Mouse (Mus musculus) testis, adult 2 months (tissue): ENCODE results near the gene Mgll. TPM values are rescaled to one million over a fixed set of nuclear protein-coding genes. Genes with fewer than 3 reads are reported as not detected.

Experiments used
- H3K27ac ChIP-seq: fragments of 200-500 bp; 2 replicates; pipeline ENCODE4 v1.5.1; 2012; ENCODE audit warnings: low read depth, low read length; ENCODE audit not compliant: control insufficient read depth, insufficient read depth
- H3K27me3 ChIP-seq: fragments of 200-500 bp; 2 replicates; pipeline ENCODE4 v1.6.1; 2012; ENCODE audit warnings: mild to moderate bottlenecking, low read length, moderate library complexity; ENCODE audit not compliant: control insufficient read depth, insufficient read depth
- H3K36me3 ChIP-seq: fragments of 200-500 bp; 2 replicates; pipeline ENCODE4 v1.6.1; 2012; ENCODE audit warnings: mild to moderate bottlenecking, low read length; ENCODE audit not compliant: control insufficient read depth, insufficient read depth
- H3K4me1 ChIP-seq: fragments of 200-500 bp; 2 replicates; pipeline ENCODE4 v1.6.1; 2012; ENCODE audit warnings: low read length; ENCODE audit not compliant: control insufficient read depth, insufficient read depth
- H3K4me3 ChIP-seq: fragments of 200-500 bp; 2 replicates; pipeline ENCODE4 v1.5.1; 2012; ENCODE audit warnings: low read depth, mild to moderate bottlenecking, low read length, moderate library complexity, mixed read lengths; ENCODE audit not compliant: control insufficient read depth
- CTCF ChIP-seq: fragments of 200-500 bp; IDR thresholded peaks from 2 replicates; pipeline ENCODE4 v1.5.1; 2012; ENCODE audit warnings: low read depth, mild to moderate bottlenecking, inconsistent platforms, low read length, moderate library complexity; ENCODE audit not compliant: control insufficient read depth, insufficient read depth, insufficient replicate concordance
- POLR2A ChIP-seq: fragments of 200-500 bp; IDR thresholded peaks from 2 replicates; pipeline ENCODE4 v1.6.1; 2012; ENCODE audit warnings: low read depth, mild to moderate bottlenecking, inconsistent platforms, low read length, moderate library complexity; ENCODE audit not compliant: control insufficient read depth
- polyA plus RNA-seq: library from polyadenylated mRNA; depleted of rRNA; stranded (reverse); fragments of >200 nt; gene quantifications from 2 replicates; pipeline ENCODE4 v1.2.3, GENCODE M21; 2012

Mgll gene
- polyA plus RNA-seq, 1 experiment, result 38.5 TPM

DNA sequence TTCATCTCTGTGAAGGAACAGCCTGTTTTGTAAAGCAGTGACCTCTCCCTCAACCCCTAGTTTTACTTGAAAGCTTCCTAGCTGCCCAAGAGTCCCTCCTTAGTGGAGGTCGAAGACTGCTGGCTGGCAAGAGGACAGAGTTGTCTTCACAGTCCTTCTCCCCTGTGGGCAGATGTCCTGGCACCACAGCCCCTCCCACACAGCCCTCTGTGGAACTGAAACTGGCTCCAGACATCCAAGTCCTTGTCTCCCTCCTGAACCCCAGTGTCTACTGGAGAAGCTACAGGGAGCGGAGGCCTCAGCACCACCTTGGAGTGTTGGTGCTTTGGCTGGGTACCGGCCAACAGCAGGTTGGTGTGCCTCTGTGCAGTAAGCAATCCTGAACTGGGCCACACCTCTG, 91.3 kb downstream of the Mgll start:
- TF ChIP-seq CTCF, result no peak
- TF ChIP-seq POLR2A, result no peak
- H3K27me3 ChIP-seq, result no peaks in the 10 kb centered on the region
- H3K36me3 ChIP-seq, result peaks cover 2% of the 10 kb centered on the region; the same call in 1 of the 2 replicates
- H3K4me1 ChIP-seq, result peaks cover 10% of the 10 kb centered on the region
- H3K4me3 ChIP-seq, result peak overlapping the region; percentile 51
- H3K27ac ChIP-seq, result peak overlapping the region; percentile 75

DNA sequence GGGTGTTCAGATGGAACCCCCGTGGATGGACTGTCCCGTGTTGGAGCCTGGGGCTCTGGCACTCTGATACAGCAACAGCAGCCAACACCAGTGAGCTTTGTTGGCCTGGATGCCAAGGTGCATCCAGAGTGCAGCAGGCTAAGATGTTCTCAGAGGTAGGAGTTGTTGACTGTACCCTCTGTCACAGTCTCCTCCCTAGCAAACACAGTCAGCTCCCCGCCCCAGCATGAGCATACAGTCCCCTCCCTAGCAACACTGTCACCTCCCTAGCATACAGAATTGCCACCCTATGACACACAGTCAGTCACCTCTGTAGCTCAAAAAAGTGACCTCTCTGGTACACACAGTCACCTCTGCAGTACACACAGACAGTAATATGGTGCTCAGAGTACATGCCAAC, 92.7 kb downstream of the Mgll start:
- TF ChIP-seq CTCF, result no peak
- TF ChIP-seq POLR2A, result no peak
- Histone ChIP-seq H3K36me3 (peaks cover 2% of the 10 kb centered on the region; the same call in 1 of the 2 replicates), H3K4me3 (no peak overlapping the region), H3K4me1 (peaks cover 10% of the 10 kb centered on the region), H3K27me3 (no peaks in the 10 kb centered on the region), H3K27ac (no peak overlapping the region)

DNA sequence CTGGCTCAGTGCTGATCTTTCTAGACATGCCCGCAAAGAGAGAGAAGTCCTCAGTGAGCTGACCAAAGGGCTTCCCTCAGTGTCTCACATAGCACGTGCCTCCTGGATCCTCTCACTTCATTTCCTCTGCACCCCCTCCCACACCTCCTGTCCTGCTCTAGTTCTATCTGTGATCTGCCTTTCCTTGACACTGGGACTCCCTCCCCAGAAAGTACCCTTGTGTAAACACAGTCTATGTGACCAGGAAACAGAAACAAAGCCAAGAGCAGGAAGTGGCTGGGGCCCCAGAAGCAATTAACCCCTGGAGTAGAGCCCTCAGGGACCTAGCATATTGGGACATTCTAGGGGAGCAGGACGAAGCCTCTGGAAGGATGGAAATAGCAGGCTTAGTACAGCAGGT, 96.6 kb downstream of the Mgll start:
- Histone ChIP-seq H3K27me3 (no peaks in the 10 kb centered on the region), H3K4me1 (no peaks in the 10 kb centered on the region), H3K4me3 (no peak overlapping the region), H3K36me3 (peaks cover 2% of the 10 kb centered on the region; the same call in 1 of the 2 replicates), H3K27ac (no peak overlapping the region)
- no peak for TF ChIP-seq CTCF

DNA sequence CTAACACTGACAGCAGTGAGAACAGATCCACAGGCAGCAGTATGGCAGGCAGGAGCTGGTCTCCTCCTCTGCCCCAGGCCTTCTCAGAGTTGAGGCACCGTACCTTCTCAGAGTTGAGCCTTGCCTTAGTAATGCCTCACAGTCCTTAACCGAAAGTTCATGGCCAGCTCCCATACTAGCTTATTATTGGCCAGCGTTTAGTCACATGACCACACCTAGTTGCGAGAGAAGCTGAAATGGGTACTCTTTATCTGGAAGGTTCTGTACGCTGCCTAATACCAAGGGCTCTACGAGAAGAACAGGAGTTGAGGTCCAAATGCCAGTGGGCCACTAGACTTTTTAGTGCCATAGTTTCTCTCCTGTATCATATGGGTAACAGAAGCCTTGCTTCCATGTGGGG, 97.1 kb downstream of the Mgll start:
- no peaks in the 10 kb centered on the region for H3K4me1 ChIP-seq
- H3K27ac ChIP-seq, result no peak overlapping the region
- H3K4me3 ChIP-seq, result no peak overlapping the region
- H3K27me3 ChIP-seq, result no peaks in the 10 kb centered on the region
- TF ChIP-seq CTCF (no peak), POLR2A (no peak)
- H3K36me3 ChIP-seq, result peaks cover 2% of the 10 kb centered on the region; the same call in 1 of the 2 replicates

GRCm38 (mm10) chr6:88821901-88822300, 97.7 kb downstream of the Mgll start:
- Histone ChIP-seq H3K27me3 (no peaks in the 10 kb centered on the region), H3K4me1 (no peaks in the 10 kb centered on the region), H3K36me3 (peaks cover 2% of the 10 kb centered on the region; the same call in 1 of the 2 replicates), H3K4me3 (no peak overlapping the region), H3K27ac (no peak overlapping the region)
- TF ChIP-seq POLR2A, result no peak
- TF ChIP-seq CTCF, result no peak

- TF ChIP-seq CTCF, result no peak
- TF ChIP-seq POLR2A, result no peak
- no peaks in the 10 kb centered on the region for H3K27me3 ChIP-seq
- H3K4me1 ChIP-seq, result no peaks in the 10 kb centered on the region
- H3K36me3 ChIP-seq, result no peaks in the 10 kb centered on the region
- no peak overlapping the region for H3K4me3 ChIP-seq
- H3K27ac ChIP-seq, result no peak overlapping the region
These were observed 100.0 kb downstream of the Mgll start for GRCm38 (mm10) chr6:88824183-88824582.

DNA sequence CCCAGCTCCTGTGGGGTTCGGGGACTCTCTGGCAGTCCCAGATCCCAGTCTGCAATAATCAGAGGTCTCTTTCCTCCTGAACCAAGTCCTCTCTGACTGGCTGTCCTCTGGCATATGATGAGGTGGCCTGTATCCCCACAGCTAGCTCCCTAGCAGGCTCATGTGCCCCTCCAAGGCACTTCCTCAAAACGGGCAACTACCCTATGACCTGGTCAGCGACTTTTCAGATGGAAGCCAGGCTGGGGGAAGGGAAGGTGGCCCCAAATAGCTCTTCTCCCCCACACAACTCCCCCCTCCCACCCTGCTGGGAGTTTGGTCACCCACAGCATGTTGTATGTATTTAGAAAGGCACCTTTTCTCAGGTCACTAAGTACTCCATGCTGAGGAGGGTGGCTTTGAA, 101.9 kb downstream of the Mgll start:
- Histone ChIP-seq H3K27me3 (no peaks in the 10 kb centered on the region), H3K4me3 (no peak overlapping the region), H3K27ac (no peak overlapping the region), H3K4me1 (peaks cover 2% of the 10 kb centered on the region; the same call in 1 of the 2 replicates), H3K36me3 (no peaks in the 10 kb centered on the region)
- no peak for TF ChIP-seq CTCF
- TF ChIP-seq POLR2A, result no peak

DNA sequence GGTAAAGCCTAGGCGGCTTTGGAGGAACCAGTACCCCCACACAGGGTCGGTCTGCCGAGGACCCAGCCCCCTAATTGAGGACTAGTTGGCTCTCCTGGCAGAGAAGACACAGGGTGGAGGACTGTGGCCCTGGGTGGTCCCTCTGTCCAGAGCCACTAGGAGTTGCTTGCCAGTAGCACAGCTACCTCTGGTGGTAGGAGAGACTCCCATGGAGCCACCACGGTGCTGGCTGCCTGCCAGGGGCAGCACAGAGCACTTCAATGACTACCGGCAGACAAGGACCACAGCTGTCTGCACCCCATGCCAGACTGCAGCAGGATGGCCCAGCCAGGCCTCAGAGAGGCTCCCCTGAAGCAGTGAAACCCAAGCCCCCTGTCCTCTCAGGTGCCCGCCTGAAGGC, 102.3 kb downstream of the Mgll start:
- H3K4me3 ChIP-seq, result no peak overlapping the region
- TF ChIP-seq CTCF, result no peak
- TF ChIP-seq POLR2A, result no peak
- no peaks in the 10 kb centered on the region for H3K27me3 ChIP-seq
- H3K4me1 ChIP-seq, result peaks cover 2% of the 10 kb centered on the region; the same call in 1 of the 2 replicates
- H3K36me3 ChIP-seq, result no peaks in the 10 kb centered on the region
- no peak overlapping the region for H3K27ac ChIP-seq
